Mouse (Mus musculus): Measurements from ENCODE around the gene Ccdc113.

Ccdc113 gene

GRCm38 (mm10) chr8:95533584-95534387 is at the start of gene Ccdc113:
Gene Ccdc113 (plus strand): TSS chr8:95534085.
- peak; percentile 78 for DNase-seq

- DNase-seq = peak; percentile 25
Observed at GRCm38 (mm10) chr8:95487800-95488697, 45.8 kb upstream of the Ccdc113 start.

- peak; percentile 87 for DNase-seq
Observed at GRCm38 (mm10) chr8:95488698-95489332, 45.1 kb upstream of the Ccdc113 start.

- DNase-seq = no peak
Observed at GRCm38 (mm10) chr8:95490006-95490405, 43.9 kb upstream of the Ccdc113 start, which contains the start of gene Csnk2a2. Gene Csnk2a2 (minus strand): TSS chr8:95490039.

GRCm38 (mm10) chr8:95492057-95492456 is 41.8 kb upstream of the Ccdc113 start:
- DNase-seq = no peak

- DNase-seq = no peak
Observed at GRCm38 (mm10) chr8:95495444-95495843, 38.4 kb upstream of the Ccdc113 start.

GRCm38 (mm10) chr8:95496420-95496819 is 37.5 kb upstream of the Ccdc113 start:
- no peak for DNase-seq

- DNase-seq = no peak
Observed at GRCm38 (mm10) chr8:95497821-95498220, 36.1 kb upstream of the Ccdc113 start.

GRCm38 (mm10) chr8:95499266-95500064 is 34.4 kb upstream of the Ccdc113 start:
- no peak for DNase-seq

- DNase-seq = no peak
Observed at GRCm38 (mm10) chr8:95500436-95500835, 33.4 kb upstream of the Ccdc113 start.

GRCm38 (mm10) chr8:95502431-95502830 is 31.5 kb upstream of the Ccdc113 start:
- DNase-seq = no peak

- DNase-seq = no peak
Observed at GRCm38 (mm10) chr8:95504835-95505234, 29.1 kb upstream of the Ccdc113 start.

GRCm38 (mm10) chr8:95505606-95506005 is 28.3 kb upstream of the Ccdc113 start:
- DNase-seq = no peak

GRCm38 (mm10) chr8:95506245-95506644 is 27.6 kb upstream of the Ccdc113 start:
- no peak for DNase-seq

- DNase-seq = peak; percentile 10
Observed at GRCm38 (mm10) chr8:95512257-95512656, 21.6 kb upstream of the Ccdc113 start.

- no peak for DNase-seq
Observed at GRCm38 (mm10) chr8:95513219-95513618, 20.7 kb upstream of the Ccdc113 start.

- DNase-seq = no peak
Observed at GRCm38 (mm10) chr8:95516928-95517327, 17.0 kb upstream of the Ccdc113 start.

GRCm38 (mm10) chr8:95523991-95524390 is 9.9 kb upstream of the Ccdc113 start:
- DNase-seq = no peak

GRCm38 (mm10) chr8:95528194-95528593 is 5.7 kb upstream of the Ccdc113 start:
- no peak for DNase-seq

GRCm38 (mm10) chr8:95528750-95529310 is 5.1 kb upstream of the Ccdc113 start:
- DNase-seq = no peak

- DNase-seq = no peak
Observed at GRCm38 (mm10) chr8:95532206-95532605, 1.7 kb upstream of the Ccdc113 start.

GRCm38 (mm10) chr8:95539487-95539886 is 5.6 kb downstream of the Ccdc113 start:
- DNase-seq = no peak
